Comparison of ENCODE assay signal across 9 mouse cellular contexts in genomic region chr13:103643993-103644722, GRCm38 (mm10).
DNase-seq lines count a peak whose midpoint lies in the region; ATAC-seq lines count a peak whose summit lies in the region.
"Had no signal": no experiment of that assay in that cellular context is flagged by ENCODE, and none has a peak within 500 bp of the region (broad histone marks: within the 10 kb centered on the region; RNA-seq: fewer than 3 reads in every experiment).

No protein-coding gene starts in this region.

- no peak overlapping the region for H3K27ac ChIP-seq in forebrain, embryonic 16.5 days (ENCODE audit: low read length)
- no peak overlapping the region for H3K27ac ChIP-seq in hindbrain, embryonic 14.5 days
- H3K27ac ChIP-seq in midbrain, embryonic 14.5 days (replicated peaks; ENCODE audit: low read depth, low read length), result peak overlapping the region; percentile 52; the same call in 1 of the 2 replicates
- H3K27ac ChIP-seq: heart, embryonic 15.5 days had no signal

- peak; percentile 84 for ATAC-seq in forebrain, embryonic 16.5 days
- ATAC-seq in hindbrain, embryonic 14.5 days (ENCODE audit: low FRiP score), result peak; percentile 79; the same call in 1 of the 2 replicates
- peak; percentile 76; the same call in 1 of the 2 replicates for ATAC-seq in midbrain, embryonic 14.5 days (ENCODE audit: low FRiP score, low TSS enrichment)

- WGBS in forebrain, embryonic 16.5 days, result 41% methylated on average over 6 of the region's 6 CpGs
- WGBS in hindbrain, embryonic 14.5 days, result 42% methylated on average over 6 of the region's 6 CpGs
- 36% methylated on average over 6 of the region's 6 CpGs for WGBS in midbrain, embryonic 14.5 days

- no peak overlapping the region for H3K4me2 ChIP-seq in forebrain, embryonic 16.5 days (ENCODE audit: low read length)
- no peak overlapping the region for H3K4me2 ChIP-seq in hindbrain, embryonic 14.5 days (replicated peaks)
- no peak overlapping the region for H3K4me2 ChIP-seq in midbrain, embryonic 14.5 days (ENCODE audit: low read length)
- H3K4me2 ChIP-seq: heart, embryonic 15.5 days had no signal

- no peaks in the 10 kb centered on the region for H3K36me3 ChIP-seq in forebrain, embryonic 16.5 days (ENCODE audit: control insufficient read depth, insufficient read depth)
- H3K36me3 ChIP-seq in hindbrain, embryonic 14.5 days (replicated peaks; ENCODE audit: control insufficient read depth, insufficient read depth), result no peaks in the 10 kb centered on the region
- H3K36me3 ChIP-seq in midbrain, embryonic 14.5 days (ENCODE audit: control insufficient read depth, insufficient read depth, low read length), result no peaks in the 10 kb centered on the region
- H3K36me3 ChIP-seq: heart, embryonic 15.5 days had no signal

- H3K9ac ChIP-seq in forebrain, embryonic 16.5 days (replicated peaks; ENCODE audit: low read depth, low read length), result no peak overlapping the region
- H3K9ac ChIP-seq in hindbrain, embryonic 14.5 days, result no peak overlapping the region
- peak overlapping the region; percentile 31; the same call in 1 of the 2 replicates for H3K9ac ChIP-seq in midbrain, embryonic 14.5 days (replicated peaks; ENCODE audit: low read length)
- H3K9ac ChIP-seq: heart, embryonic 15.5 days had no signal

- no peaks in the 10 kb centered on the region for H3K27me3 ChIP-seq in forebrain, embryonic 16.5 days (replicated peaks; ENCODE audit: control insufficient read depth, insufficient read depth, low read length)
- H3K27me3 ChIP-seq in hindbrain, embryonic 14.5 days (ENCODE audit: control insufficient read depth, insufficient read depth, low read length), result no peaks in the 10 kb centered on the region
- H3K27me3 ChIP-seq in midbrain, embryonic 14.5 days (ENCODE audit: control insufficient read depth, insufficient read depth, low read length), result no peaks in the 10 kb centered on the region
- H3K27me3 ChIP-seq: heart, embryonic 15.5 days had no signal

- no peak overlapping the region for H3K4me3 ChIP-seq in forebrain, embryonic 16.5 days (replicated peaks; ENCODE audit: low read length)
- H3K4me3 ChIP-seq in hindbrain, embryonic 14.5 days (replicated peaks; ENCODE audit: low read length), result no peak overlapping the region
- no peak overlapping the region for H3K4me3 ChIP-seq in midbrain, embryonic 14.5 days (replicated peaks; ENCODE audit: low read depth, low read length)
- H3K4me3 ChIP-seq: heart, embryonic 15.5 days had no signal

- peak; percentile 57 for DNase-seq in adrenal gland, adult 2 months
- no peak for DNase-seq in adrenal gland, postnatal 4 days (ENCODE audit: low spot score in 2 of 2)
- DNase-seq in adipocyte (ENCODE audit: low spot score), result peak; percentile 80
- peak; percentile 83 for DNase-seq in hindbrain, embryonic 14.5 days (ENCODE audit: low spot score)
- peak; percentile 25 to 30 for DNase-seq in left cerebral cortex, adult 18-20 months (ENCODE audit: low spot score in 2 of 2)
- peak; percentile 89 for DNase-seq in midbrain, embryonic 14.5 days
- DNase-seq in telencephalon, adult 2 months (ENCODE audit: low read depth, low spot score), result peak; percentile 42

- H3K4me1 ChIP-seq in forebrain, embryonic 16.5 days (replicated peaks; ENCODE audit: control insufficient read depth, insufficient read depth, low read length), result peaks cover 7% of the 10 kb centered on the region
- H3K4me1 ChIP-seq in hindbrain, embryonic 14.5 days (replicated peaks; ENCODE audit: control insufficient read depth, insufficient read depth, low read length), result no peaks in the 10 kb centered on the region
- no peaks in the 10 kb centered on the region; the same call in 1 of the 2 replicates for H3K4me1 ChIP-seq in midbrain, embryonic 14.5 days (ENCODE audit: control insufficient read depth, insufficient read depth, low read length)
- H3K4me1 ChIP-seq: heart, embryonic 15.5 days had no signal

- no peaks in the 10 kb centered on the region for H3K9me3 ChIP-seq in forebrain, embryonic 16.5 days (ENCODE audit: control insufficient read depth, low read length)
- H3K9me3 ChIP-seq in hindbrain, embryonic 14.5 days (ENCODE audit: control insufficient read depth, low read length), result no peaks in the 10 kb centered on the region
- no peaks in the 10 kb centered on the region for H3K9me3 ChIP-seq in midbrain, embryonic 14.5 days (ENCODE audit: control insufficient read depth, low read length)
- H3K9me3 ChIP-seq: heart, embryonic 15.5 days had no signal

Comparison
In these comparisons a context has a peak if more than half of its experiments do, and no peak if none do; other contexts are left out.
1. DNase-seq: peak in adrenal gland, adult 2 months (single experiment), adipocyte (single experiment), hindbrain, embryonic 14.5 days (single experiment), left cerebral cortex, adult 18-20 months (2 of 2), midbrain, embryonic 14.5 days (single experiment) and telencephalon, adult 2 months (single experiment); none in adrenal gland, postnatal 4 days (0 of 2).
2. Peak in every context shown above with its lines, with median percentiles within 50 percentile points of each other: ATAC-seq.